Mouse (Mus musculus) hindbrain, embryonic 10.5 days (tissue): ENCODE results near the gene Nhsl2. TPM values are rescaled to one million over a fixed set of nuclear protein-coding genes. Genes with fewer than 3 reads are reported as not detected.
A peak's percentile ranks its signal among the peaks of the same experiment; 100 is the strongest.

Source experiments
- DNase-seq: peaks from one replicate; pipeline ENCODE4 v3.0.0-alpha.2; 2017; ENCODE audit warnings: low spot score
- H3K27ac ChIP-seq: fragments of 300-500 bp; sonication (generic); 2 replicates; pipeline ENCODE4 v1.5.1; 2016; ENCODE audit warnings: mild to moderate bottlenecking, moderate library complexity
- H3K27me3 ChIP-seq: fragments of 300-500 bp; sonication (generic); 2 replicates; pipeline ENCODE4 v1.6.1; 2016; ENCODE audit warnings: mild to moderate bottlenecking; ENCODE audit not compliant: poor library complexity, insufficient read depth, severe bottlenecking
- H3K36me3 ChIP-seq: fragments of 300-500 bp; sonication (generic); 2 replicates; pipeline ENCODE4 v1.6.1; 2016; ENCODE audit warnings: mild to moderate bottlenecking, moderate library complexity
- H3K4me1 ChIP-seq: fragments of 300-500 bp; sonication (generic); replicated peaks from 2 replicates; pipeline ENCODE4 v1.6.1; 2016; ENCODE audit warnings: mild to moderate bottlenecking
- H3K4me3 ChIP-seq: fragments of 300-500 bp; sonication (generic); 2 replicates; pipeline ENCODE4 v1.5.1; 2016; ENCODE audit warnings: mild to moderate bottlenecking, moderate library complexity
- H3K9me3 ChIP-seq: fragments of 300-500 bp; sonication (generic); 2 replicates; pipeline ENCODE4 v1.6.1; 2016; ENCODE audit warnings: mild to moderate bottlenecking, moderate library complexity
- WGBS: fragments of 180-500 bp; shearing (Covaris S2); methylation state at CpG from one replicate; pipeline ENCODE4 v1.1.7; 2016; 5-methylcytosine and 5-hydroxymethylcytosine counted together
- polyA plus RNA-seq: library from polyadenylated mRNA; unstranded; fragments of >200 nt; fragmentation: Nextera tagmentation; extraction: Ambion mirVana; gene quantifications from 2 replicates; pipeline ENCODE4 v1.2.1, GENCODE M21; 2016

The Nhsl2 gene
- polyA plus RNA-seq, 1 experiment from 2014 or later, result 16.4 TPM

- Histone ChIP-seq H3K27me3 (peaks cover 76% of the 10 kb centered on the region), H3K9me3 (no peaks in the 10 kb centered on the region), H3K27ac (no peak overlapping the region), H3K4me1 (peaks cover 54% of the 10 kb centered on the region), H3K4me3 (no peak overlapping the region), H3K36me3 (peaks cover 12% of the 10 kb centered on the region; the same call in 1 of the 2 replicates)
- WGBS, result 93% methylated on average over 24 of the region's 24 CpGs
- no peak for DNase-seq
These were observed 219.8 kb downstream of the Nhsl2 start for GRCm38 (mm10) chrX:102068811-102069540.

- Histone ChIP-seq H3K4me1 (peaks cover 54% of the 10 kb centered on the region), H3K4me3 (peak within 1 kb of the TSS; percentile 60), H3K27ac (peak within 1 kb of the TSS; percentile 89), H3K27me3 (peaks cover 70% of the 10 kb centered on the region), H3K9me3 (no peaks in the 10 kb centered on the region), H3K36me3 (peaks cover 12% of the 10 kb centered on the region; the same call in 1 of the 2 replicates)
- WGBS, result 19% methylated on average over 61 of the region's 61 CpGs
- peak; percentile 76 for DNase-seq
These were observed 221.6 kb downstream of the Nhsl2 start, which contains the start of gene Rtl5 for GRCm38 (mm10) chrX:102070591-102071471. Rtl5 (minus strand) TSS chrX:102071304.

GRCm38 (mm10) chrX:102071517-102071916 lies 222.3 kb downstream of the Nhsl2 start:
- WGBS, result 23% methylated on average over 2 of the region's 2 CpGs
- DNase-seq, result no peak
- H3K4me1 ChIP-seq, result peaks cover 52% of the 10 kb centered on the region
- H3K36me3 ChIP-seq, result peaks cover 12% of the 10 kb centered on the region; the same call in 1 of the 2 replicates
- peak overlapping the region; percentile 89 for H3K27ac ChIP-seq
- H3K9me3 ChIP-seq, result no peaks in the 10 kb centered on the region
- H3K4me3 ChIP-seq, result peak overlapping the region; percentile 60
- H3K27me3 ChIP-seq, result peaks cover 66% of the 10 kb centered on the region

- Histone ChIP-seq H3K4me1 (peaks cover 43% of the 10 kb centered on the region), H3K27me3 (peaks cover 76% of the 10 kb centered on the region), H3K27ac (peak overlapping the region; percentile 70), H3K9me3 (no peaks in the 10 kb centered on the region), H3K36me3 (peaks cover 17% of the 10 kb centered on the region), H3K4me3 (no peak overlapping the region)
- WGBS, result 65% methylated on average over 14 of the region's 14 CpGs
- DNase-seq, result no peak
These were observed 224.6 kb downstream of the Nhsl2 start for GRCm38 (mm10) chrX:102073605-102074325.

GRCm38 (mm10) chrX:102074435-102074834 lies 225.2 kb downstream of the Nhsl2 start:
- H3K27me3 ChIP-seq, result peaks cover 76% of the 10 kb centered on the region
- H3K4me1 ChIP-seq, result peaks cover 42% of the 10 kb centered on the region
- H3K4me3 ChIP-seq, result no peak overlapping the region
- peak overlapping the region; percentile 70; the same call in 1 of the 2 replicates for H3K27ac ChIP-seq
- peaks cover 21% of the 10 kb centered on the region for H3K36me3 ChIP-seq
- H3K9me3 ChIP-seq, result no peaks in the 10 kb centered on the region
- peak; percentile 23 for DNase-seq
- WGBS, result 47% methylated on average over 5 of the region's 5 CpGs

GRCm38 (mm10) chrX:102075158-102075557 lies 226.0 kb downstream of the Nhsl2 start:
- Histone ChIP-seq H3K4me3 (no peak overlapping the region), H3K36me3 (peaks cover 22% of the 10 kb centered on the region), H3K27ac (peak overlapping the region; percentile 70; the same call in 1 of the 2 replicates), H3K9me3 (no peaks in the 10 kb centered on the region), H3K27me3 (peaks cover 75% of the 10 kb centered on the region), H3K4me1 (peaks cover 35% of the 10 kb centered on the region)
- 83% methylated on average over 4 of the region's 4 CpGs for WGBS
- no peak for DNase-seq

GRCm38 (mm10) chrX:102076886-102077765 lies 227.9 kb downstream of the Nhsl2 start:
- Histone ChIP-seq H3K4me1 (peaks cover 39% of the 10 kb centered on the region), H3K27me3 (peaks cover 65% of the 10 kb centered on the region), H3K9me3 (no peaks in the 10 kb centered on the region), H3K4me3 (no peak overlapping the region), H3K27ac (no peak overlapping the region), H3K36me3 (peaks cover 22% of the 10 kb centered on the region)
- DNase-seq, result no peak
- WGBS, result 85% methylated on average over 7 of the region's 7 CpGs

GRCm38 (mm10) chrX:102081076-102081475 lies 231.9 kb downstream of the Nhsl2 start:
- H3K9me3 ChIP-seq, result no peaks in the 10 kb centered on the region
- DNase-seq, result no peak
- no peak overlapping the region for H3K4me3 ChIP-seq
- WGBS, result 54% methylated on average over 10 of the region's 10 CpGs
- peaks cover 27% of the 10 kb centered on the region for H3K4me1 ChIP-seq
- peaks cover 70% of the 10 kb centered on the region for H3K27me3 ChIP-seq
- peaks cover 22% of the 10 kb centered on the region for H3K36me3 ChIP-seq
- peak overlapping the region; percentile 87 for H3K27ac ChIP-seq

- 48% methylated on average over 7 of the region's 7 CpGs for WGBS
- H3K27ac ChIP-seq, result peak overlapping the region; percentile 87
- DNase-seq, result peak; percentile 69
- H3K27me3 ChIP-seq, result peaks cover 76% of the 10 kb centered on the region
- H3K36me3 ChIP-seq, result peaks cover 22% of the 10 kb centered on the region
- H3K4me1 ChIP-seq, result peaks cover 27% of the 10 kb centered on the region
- H3K9me3 ChIP-seq, result no peaks in the 10 kb centered on the region
- 0 out of 2 replicates have a peak overlapping the region, but pooled peaks have one; percentile 4 for H3K4me3 ChIP-seq
These were observed 232.5 kb downstream of the Nhsl2 start for GRCm38 (mm10) chrX:102081573-102082279.

GRCm38 (mm10) chrX:102082340-102082739 lies 233.2 kb downstream of the Nhsl2 start:
- peaks cover 77% of the 10 kb centered on the region for H3K27me3 ChIP-seq
- peaks cover 21% of the 10 kb centered on the region for H3K36me3 ChIP-seq
- 45% methylated on average over 5 of the region's 5 CpGs for WGBS
- H3K27ac ChIP-seq, result peak overlapping the region; percentile 87
- DNase-seq, result no peak
- H3K9me3 ChIP-seq, result no peaks in the 10 kb centered on the region
- 0 out of 2 replicates have a peak overlapping the region, but pooled peaks have one; percentile 4 for H3K4me3 ChIP-seq
- peaks cover 27% of the 10 kb centered on the region for H3K4me1 ChIP-seq

GRCm38 (mm10) chrX:102085798-102086443 lies 236.7 kb downstream of the Nhsl2 start:
- Histone ChIP-seq H3K4me1 (peaks cover 23% of the 10 kb centered on the region), H3K27ac (no peak overlapping the region; the same call in 1 of the 2 replicates), H3K27me3 (peaks cover 63% of the 10 kb centered on the region), H3K4me3 (no peak overlapping the region), H3K9me3 (no peaks in the 10 kb centered on the region), H3K36me3 (no peaks in the 10 kb centered on the region)
- WGBS, result 87% methylated on average over 8 of the region's 8 CpGs
- DNase-seq, result no peak
